Mouse (Mus musculus) Patski (cell line): ENCODE measurements at regions not wholly inside any gene's neighbourhood (a gene's known extent, or its start where the extent isn't known, plus 50 kb on each side); places are given as distances from the start of the nearest gene placed in this dataset.
"Not testable (repeated sequence)": the region's sequence is repeated elsewhere in the genome, so short reads cannot be mapped to it uniquely, and the experiment has no call there.

ENCODE experiments used
- ATAC-seq: fragments of 100-300 bp; one replicate; pipeline ENCODE4 v1.8.0; 2021
- CTCF ChIA-PET: fragments of 350-600 bp; sonication (Branson Sonifier 250); formaldehyde crosslinking; loops from one replicate; lab custom pipeline; 2022; ENCODE audit warnings: inconsistent platforms; lab: Charles Lee
- POLR2A ChIA-PET: fragments of 350-600 bp; sonication (Branson Sonifier 250); formaldehyde crosslinking; loops from one replicate; lab custom pipeline; 2022; ENCODE audit warnings: antibody characterized with exemption, inconsistent platforms; lab: Charles Lee
- DNase-seq: peaks from one replicate; pipeline ENCODE4 v3.0.0-alpha.2; 2011; ENCODE audit warnings: low read depth, low spot score
- H3K27me3 ChIP-seq: fragments of 371-371 bp; one replicate; pipeline ENCODE4 v1.5.1; 2021
- CTCF ChIP-seq: fragments of 100-300 bp; IDR thresholded peaks from one replicate; pipeline ENCODE4 v1.5.1; 2021
- in situ Hi-C: fragments of 300-500 bp; cut with MboI; formaldehyde crosslinking; loops from 3 replicates; pipeline ENCODE4 v1.11.1; 2018; ENCODE audit warnings: low pct_unique_long_range_greater_than_20kb, mixed read lengths

DNA sequence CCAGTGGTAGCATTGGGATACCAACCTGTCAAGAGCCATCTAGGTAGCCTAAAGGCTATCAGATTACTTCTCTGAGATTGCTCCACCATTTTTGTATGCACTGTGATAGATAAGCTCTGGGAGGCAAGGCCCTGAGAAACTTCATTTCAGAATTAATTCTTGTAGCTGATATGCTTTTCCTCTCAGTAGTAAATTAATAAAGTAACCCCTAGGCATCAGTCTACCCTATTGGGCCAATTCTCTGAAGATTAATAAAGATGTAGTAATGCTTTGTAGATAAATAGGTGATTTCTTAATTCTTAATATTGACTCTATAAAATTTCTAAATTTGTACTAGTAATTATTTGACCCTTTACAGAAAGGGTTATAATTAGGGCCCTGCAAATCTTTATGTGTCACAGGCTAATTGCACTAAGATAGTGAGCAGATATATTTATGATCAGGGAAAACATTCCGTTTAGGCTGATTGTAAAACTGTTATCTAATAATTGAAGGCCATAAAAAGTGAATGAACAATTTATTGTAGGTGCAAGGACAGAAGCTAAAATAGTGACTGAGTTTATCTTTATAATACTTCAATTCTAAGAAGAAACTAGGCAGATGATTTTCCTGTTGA lies 384.2 kb upstream of the 1700009N14Rik start:
- no peak for ATAC-seq
- no peak for DNase-seq
- no peaks in the 10 kb centered on the region for H3K27me3 ChIP-seq
- ChIA-PET CTCF (no interaction called here), POLR2A (no interaction called here)
- in situ Hi-C loops, result no loop called here
- no peak for TF ChIP-seq CTCF

GRCm38 (mm10) chr4:39067260-39067876 lies 382.7 kb upstream of the 1700009N14Rik start:
- ATAC-seq (no peak), DNase-seq (no peak)
- in situ Hi-C loops, result no loop called here
- H3K27me3 ChIP-seq, result no peaks in the 10 kb centered on the region
- ChIA-PET POLR2A (interaction anchor here (0.7 kb wide), 1 partner anchor 946 kb away, joined by 3 read pairs; no protein-coding TSS in a partner anchor), CTCF (no interaction called here)
- TF ChIP-seq CTCF, result no peak

- ATAC-seq (no peak), DNase-seq (no peak)
- TF ChIP-seq CTCF, result no peak
- POLR2A ChIA-PET, result no interaction called here
- H3K27me3 ChIP-seq, result no peaks in the 10 kb centered on the region
- in situ Hi-C loops, result loop anchor here (10.0 kb wide), 1 partner anchor 57 kb away; no protein-coding TSS in a partner anchor
- CTCF ChIA-PET, result no interaction called here
These were observed 378.6 kb upstream of the 1700009N14Rik start for GRCm38 (mm10) chr4:39071532-39071931.

GRCm38 (mm10) chr4:39088284-39088683 lies 361.8 kb upstream of the 1700009N14Rik start:
- in situ Hi-C loops, result no loop called here
- ChIA-PET POLR2A (no interaction called here), CTCF (no interaction called here)
- DNase-seq, result no peak
- H3K27me3 ChIP-seq, result no peaks in the 10 kb centered on the region
- ATAC-seq, result no peak
- no peak for TF ChIP-seq CTCF

GRCm38 (mm10) chr4:39109184-39109583 lies 340.9 kb upstream of the 1700009N14Rik start:
- in situ Hi-C loops, result no loop called here
- ChIA-PET POLR2A (no interaction called here), CTCF (no interaction called here)
- DNase-seq (no peak), ATAC-seq (no peak)
- no peaks in the 10 kb centered on the region for H3K27me3 ChIP-seq
- no peak for TF ChIP-seq CTCF

- POLR2A ChIA-PET, result not testable (repeated sequence)
These were observed 336.7 kb upstream of the 1700009N14Rik start for GRCm38 (mm10) chr4:39113217-39113975.

DNA sequence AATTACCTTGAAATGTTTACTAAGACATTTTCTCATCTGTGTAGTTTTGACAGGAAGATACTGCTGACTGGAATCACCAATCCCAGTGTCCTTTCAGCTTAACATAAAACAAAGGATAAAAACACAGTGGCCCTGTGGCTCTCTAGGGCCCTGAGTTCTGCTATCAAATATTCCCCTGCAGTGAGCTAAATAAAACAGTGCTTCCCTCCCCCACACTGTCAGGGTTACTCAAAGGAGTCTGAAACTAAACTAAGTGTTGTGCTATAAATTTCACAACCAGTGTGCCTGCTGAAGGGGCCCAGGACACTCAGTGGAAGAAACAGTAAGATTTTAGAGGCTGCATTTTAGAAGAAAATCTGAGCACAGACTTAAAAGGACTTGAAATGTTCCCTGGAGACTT lies 324.6 kb upstream of the 1700009N14Rik start:
- CTCF ChIA-PET, result no interaction called here
- no peak for ATAC-seq
- in situ Hi-C loops, result no loop called here

More at GRCm38 (mm10) chr4:39113217-39113975, 336.7 kb upstream of the 1700009N14Rik start:
- CTCF ChIA-PET, ATAC-seq, DNase-seq, in situ Hi-C loops, H3K27me3 ChIP-seq: not testable (repeated sequence)

More for the DNA sequence above, 324.6 kb upstream of the 1700009N14Rik start:
- DNase-seq, result no peak
- no peak for TF ChIP-seq CTCF
- H3K27me3 ChIP-seq, result no peaks in the 10 kb centered on the region
- POLR2A ChIA-PET, result no interaction called here
